Mouse (Mus musculus) myocyte (in vitro differentiated cells): Measurements from ENCODE around the gene Stum.

Experiments
- E2F4 ChIP-seq: IDR thresholded peaks from one replicate; pipeline ENCODE4 v1.6.1; 2011; ENCODE audit warnings: mild to moderate bottlenecking, control low read depth, moderate library complexity; ENCODE audit not compliant: insufficient read depth
- MAX ChIP-seq: IDR thresholded peaks from one replicate; pipeline ENCODE4 v1.6.1; 2011; ENCODE audit warnings: low read depth, mild to moderate bottlenecking, control low read depth
- MYOD1 ChIP-seq, 3 experiments: IDR thresholded peaks; one replicate each; pipeline ENCODE4 v1.6.1; 2011; ENCODE audit warnings: control low read depth in 2 of 3, low read depth in 2 of 3, mild to moderate bottlenecking in 2 of 3, moderate library complexity in 1 of 3; ENCODE audit not compliant: insufficient read length in 2 of 3, control insufficient read depth in 1 of 3
- MYOG ChIP-seq, 3 experiments: IDR thresholded peaks; one replicate each; pipeline ENCODE4 v1.6.1; 2011; ENCODE audit warnings: control low read depth in 2 of 3, low read depth in 2 of 3, mild to moderate bottlenecking in 2 of 3; ENCODE audit not compliant: insufficient read length in 2 of 3, control insufficient read depth in 1 of 3, insufficient read depth in 1 of 3
- POLR2A ChIP-seq: IDR thresholded peaks from one replicate; pipeline ENCODE4 v1.6.1; 2011; ENCODE audit warnings: low read depth, mild to moderate bottlenecking, control low read depth, moderate library complexity; ENCODE audit not compliant: insufficient read length
- POLR2AphosphoS2 ChIP-seq: IDR thresholded peaks from one replicate; pipeline ENCODE4 v1.6.1; 2011; ENCODE audit warnings: low read depth, control low read depth; ENCODE audit not compliant: insufficient read length
- REST ChIP-seq: IDR thresholded peaks from one replicate; pipeline ENCODE4 v1.6.1; 2011; ENCODE audit warnings: mild to moderate bottlenecking, control low read depth, moderate library complexity; ENCODE audit not compliant: insufficient read depth, insufficient read length
- SRF ChIP-seq: IDR thresholded peaks from one replicate; pipeline ENCODE4 v1.6.1; 2011; ENCODE audit warnings: low read depth; ENCODE audit not compliant: control insufficient read depth, insufficient read length
- TCF12 ChIP-seq: IDR thresholded peaks from one replicate; pipeline ENCODE4 v1.6.1; 2011; ENCODE audit warnings: mild to moderate bottlenecking, control low read depth; ENCODE audit not compliant: poor library complexity, insufficient read depth, severe bottlenecking
- USF1 ChIP-seq: IDR thresholded peaks from one replicate; pipeline ENCODE4 v1.6.1; 2011; ENCODE audit warnings: low read depth, mild to moderate bottlenecking, control low read depth, moderate library complexity

- no peak for TF ChIP-seq TCF12
- TF ChIP-seq POLR2A, result no peak
- TF ChIP-seq E2F4, result no peak
- no peak for TF ChIP-seq POLR2AphosphoS2
- no peak for TF ChIP-seq USF1
- TF ChIP-seq SRF, result no peak
- no peak for TF ChIP-seq MYOG (IDR thresholded peaks at IDR 0.05; ENCODE audit: control insufficient read depth in 1 of 3, insufficient read depth in 1 of 3, insufficient read length in 2 of 3, low read depth in 2 of 3)
- no peak for TF ChIP-seq MAX
- TF ChIP-seq REST, result no peak
- no peak for TF ChIP-seq MYOD1 (IDR thresholded peaks at IDR 0.05; ENCODE audit: control insufficient read depth in 1 of 3, insufficient read length in 2 of 3, low read depth in 2 of 3)
Observed at GRCm38 (mm10) chr1:180518412-180518811, 35.1 kb upstream of the Stum start.
